Mouse (Mus musculus) kidney, postnatal 0 days (tissue): ENCODE measurements around the gene Cacna1b. TPM values are rescaled to one million over a fixed set of nuclear protein-coding genes. Genes with fewer than 3 reads are reported as not detected.
A peak's percentile ranks its signal among the peaks of the same experiment; 100 is the strongest.

Experiments
- ATAC-seq: fragments of 200-750 bp; cut with Nextera tagmentation; replicated peaks from 2 replicates; pipeline ENCODE4 v1.8.0; 2017; ENCODE audit warnings: low read depth, moderate number of reproducible peaks, moderate TSS enrichment, moderate library complexity; ENCODE audit not compliant: low FRiP score
- DNase-seq: peaks from one replicate; pipeline ENCODE4 v3.0.0-alpha.2; 2016; ENCODE audit warnings: low spot score
- H3K27ac ChIP-seq: fragments of 300-500 bp; sonication (generic); 2 replicates; pipeline ENCODE4 v1.5.1; 2014; ENCODE audit warnings: mild to moderate bottlenecking
- H3K27me3 ChIP-seq: fragments of 300-500 bp; sonication (generic); 2 replicates; pipeline ENCODE4 v1.6.1; 2014; ENCODE audit warnings: low read length, mixed read lengths; ENCODE audit not compliant: insufficient read depth
- H3K36me3 ChIP-seq: fragments of 300-500 bp; sonication (generic); 2 replicates; pipeline ENCODE4 v1.6.1; 2014; ENCODE audit warnings: low read length, mixed read lengths; ENCODE audit not compliant: insufficient read depth
- H3K4me1 ChIP-seq: fragments of 300-500 bp; sonication (generic); replicated peaks from 2 replicates; pipeline ENCODE4 v1.6.1; 2014; ENCODE audit warnings: antibody characterized with exemption, low read length, mixed read lengths; ENCODE audit not compliant: insufficient read depth
- H3K4me2 ChIP-seq: fragments of 300-500 bp; sonication (generic); 2 replicates; pipeline ENCODE4 v1.6.1; 2014; ENCODE audit warnings: mild to moderate bottlenecking, low read length, moderate library complexity, mixed read lengths
- H3K4me3 ChIP-seq: fragments of 300-500 bp; sonication (generic); replicated peaks from 2 replicates; pipeline ENCODE4 v1.5.1; 2014; ENCODE audit warnings: low read depth, low read length
- H3K9ac ChIP-seq: fragments of 300-500 bp; sonication (generic); 2 replicates; pipeline ENCODE4 v1.6.1; 2014; ENCODE audit warnings: low read depth, low read length
- H3K9me3 ChIP-seq: fragments of 300-500 bp; sonication (generic); replicated peaks from 2 replicates; pipeline ENCODE4 v1.6.1; 2016; ENCODE audit warnings: low read length, inconsistent platforms, mixed read lengths
- CTCF ChIP-seq: IDR thresholded peaks from 2 replicates; pipeline ENCODE4 v1.5.1; 2016; ENCODE audit warnings: antibody characterized with exemption, low read depth, mild to moderate bottlenecking, moderate library complexity
- WGBS: fragments of 180-500 bp; shearing (Covaris S2); extraction: QIAGEN DNeasy Blood & Tissue Kit; methylation state at CpG from one replicate; pipeline ENCODE4 v1.1.7; 2014; 5-methylcytosine and 5-hydroxymethylcytosine counted together
- polyA plus RNA-seq: library from polyadenylated mRNA; unstranded; fragments of >200 nt; fragmentation: Nextera tagmentation; extraction: Ambion mirVana; gene quantifications from 2 replicates; pipeline ENCODE4 v1.2.1, GENCODE M21; 2015

Cacna1b gene
- polyA plus RNA-seq: 0.09 and 0.16 TPM in 2 replicates

- whole genome bisulfite sequencing: under 1% methylated on average over 41 of the region's 42 CpGs
- TF ChIP-seq CTCF: no peak
- Histone ChIP-seq H3K27ac (no peak within 1 kb of the TSS), H3K4me2 (peak within 1 kb of the TSS; percentile 96), H3K9me3 (no peaks in the 10 kb centered on the region), H3K4me1 (peaks cover 12% of the 10 kb centered on the region), H3K4me3 (peak within 1 kb of the TSS; percentile 49), H3K36me3 (no peaks in the 10 kb centered on the region), H3K27me3 (peaks cover 21% of the 10 kb centered on the region), H3K9ac (no peak within 1 kb of the TSS)
- ATAC-seq: peak; percentile 78
- DNase-seq: peak; percentile 42
Measured at GRCm38 (mm10) chr2:24763115-24763557, at the start of gene Cacna1b. Gene Cacna1b (minus strand): TSS chr2:24763152.

- Histone ChIP-seq H3K4me2 (no peak overlapping the region), H3K4me3 (no peak overlapping the region), H3K9ac (no peak overlapping the region), H3K27me3 (no peaks in the 10 kb centered on the region), H3K4me1 (no peaks in the 10 kb centered on the region), H3K27ac (no peak overlapping the region), H3K36me3 (peaks cover 65% of the 10 kb centered on the region), H3K9me3 (no peaks in the 10 kb centered on the region)
- no peak for ATAC-seq
- no peak for TF ChIP-seq CTCF
- DNase-seq: no peak
- WGBS: 82% methylated on average over 3 of the region's 3 CpGs
Measured at GRCm38 (mm10) chr2:24809746-24810145, 46.8 kb upstream of the Cacna1b start.

GRCm38 (mm10) chr2:24807691-24808090 is 44.7 kb upstream of the Cacna1b start:
- ATAC-seq: no peak
- 94% methylated on average over 10 of the region's 10 CpGs for whole genome bisulfite sequencing
- H3K9ac ChIP-seq: no peak overlapping the region
- no peaks in the 10 kb centered on the region for H3K9me3 ChIP-seq
- DNase-seq: no peak
- no peak overlapping the region for H3K27ac ChIP-seq
- no peak for TF ChIP-seq CTCF
- H3K36me3 ChIP-seq: peaks cover 69% of the 10 kb centered on the region
- no peaks in the 10 kb centered on the region for H3K4me1 ChIP-seq
- no peak overlapping the region for H3K4me2 ChIP-seq
- no peak overlapping the region for H3K4me3 ChIP-seq
- H3K27me3 ChIP-seq: no peaks in the 10 kb centered on the region

- WGBS: 88% methylated on average over 3 of the region's 3 CpGs
- peaks cover 70% of the 10 kb centered on the region for H3K36me3 ChIP-seq
Measured at GRCm38 (mm10) chr2:24807036-24807435, 44.1 kb upstream of the Cacna1b start.

GRCm38 (mm10) chr2:24806143-24806542 is 43.2 kb upstream of the Cacna1b start:
- no peak overlapping the region for H3K4me2 ChIP-seq
- H3K4me1 ChIP-seq: no peaks in the 10 kb centered on the region
- H3K9ac ChIP-seq: no peak overlapping the region
- WGBS: 97% methylated on average over 6 of the region's 6 CpGs
- H3K27ac ChIP-seq: no peak overlapping the region
- no peak overlapping the region for H3K4me3 ChIP-seq
- no peak for TF ChIP-seq CTCF
- peaks cover 78% of the 10 kb centered on the region for H3K36me3 ChIP-seq
- no peaks in the 10 kb centered on the region for H3K27me3 ChIP-seq
- no peak for ATAC-seq
- DNase-seq: no peak
- no peaks in the 10 kb centered on the region for H3K9me3 ChIP-seq

More at GRCm38 (mm10) chr2:24807036-24807435, 44.1 kb upstream of the Cacna1b start:
- H3K27ac ChIP-seq: no peak overlapping the region
- TF ChIP-seq CTCF: no peak
- no peaks in the 10 kb centered on the region for H3K4me1 ChIP-seq
- ATAC-seq (no peak), DNase-seq (no peak)
- H3K9ac ChIP-seq: no peak overlapping the region
- no peaks in the 10 kb centered on the region for H3K27me3 ChIP-seq
- no peaks in the 10 kb centered on the region for H3K9me3 ChIP-seq
- H3K4me3 ChIP-seq: no peak overlapping the region
- H3K4me2 ChIP-seq: no peak overlapping the region

- Histone ChIP-seq H3K4me3 (no peak overlapping the region), H3K4me2 (no peak overlapping the region), H3K9me3 (no peaks in the 10 kb centered on the region), H3K27ac (no peak overlapping the region), H3K9ac (no peak overlapping the region), H3K36me3 (peaks cover 82% of the 10 kb centered on the region), H3K27me3 (no peaks in the 10 kb centered on the region), H3K4me1 (no peaks in the 10 kb centered on the region)
- ATAC-seq (no peak), DNase-seq (no peak)
- WGBS: 91% methylated on average over 4 of the region's 4 CpGs
- no peak for TF ChIP-seq CTCF
Measured at GRCm38 (mm10) chr2:24805621-24806020, 42.7 kb upstream of the Cacna1b start.
